Mouse (Mus musculus) liver, embryonic 13.5 days (tissue): ENCODE measurements around the gene Arhgap21. TPM values are rescaled to one million over a fixed set of nuclear protein-coding genes. Genes with fewer than 3 reads are reported as not detected.

ENCODE experiments used
- ATAC-seq: fragments of 200-750 bp; cut with Nextera tagmentation; 2 replicates; pipeline ENCODE4 v1.8.0; 2017; ENCODE audit warnings: low read depth, mild to moderate bottlenecking, moderate number of reproducible peaks, moderate library complexity
- DNase-seq: peaks from one replicate; pipeline ENCODE4 v3.0.0; 2022
- H3K27ac ChIP-seq: fragments of 300-500 bp; sonication (generic); 2 replicates; pipeline ENCODE4 v1.5.1; 2015; ENCODE audit warnings: moderate library complexity, mild to moderate bottlenecking, inconsistent platforms
- H3K27me3 ChIP-seq: fragments of 300-500 bp; sonication (generic); 2 replicates; pipeline ENCODE4 v1.6.1; 2015; ENCODE audit warnings: mild to moderate bottlenecking, inconsistent platforms
- H3K36me3 ChIP-seq: fragments of 300-500 bp; sonication (generic); 2 replicates; pipeline ENCODE4 v1.6.1; 2015; ENCODE audit warnings: mild to moderate bottlenecking, inconsistent platforms
- H3K4me1 ChIP-seq: fragments of 300-500 bp; sonication (generic); replicated peaks from 2 replicates; pipeline ENCODE4 v1.6.1; 2015; ENCODE audit warnings: inconsistent platforms
- H3K4me2 ChIP-seq: fragments of 300-500 bp; sonication (generic); 2 replicates; pipeline ENCODE4 v1.6.1; 2015; ENCODE audit warnings: inconsistent platforms, mild to moderate bottlenecking, moderate library complexity
- H3K4me3 ChIP-seq: fragments of 300-500 bp; sonication (generic); replicated peaks from 2 replicates; pipeline ENCODE4 v1.5.1; 2015; ENCODE audit warnings: mild to moderate bottlenecking, inconsistent platforms
- H3K9ac ChIP-seq: fragments of 300-500 bp; sonication (generic); 2 replicates; pipeline ENCODE4 v1.6.1; 2015; ENCODE audit warnings: mild to moderate bottlenecking, inconsistent platforms
- H3K9me3 ChIP-seq: fragments of 300-500 bp; sonication (generic); replicated peaks from 2 replicates; pipeline ENCODE4 v1.6.1; 2016; ENCODE audit warnings: inconsistent platforms
- WGBS: fragments of 180-500 bp; shearing (Covaris S2); methylation state at CpG from one replicate; pipeline ENCODE4 v1.1.7; 2015; ENCODE audit not compliant: insufficient replicate concordance; 5-methylcytosine and 5-hydroxymethylcytosine counted together
- polyA plus RNA-seq: library from polyadenylated mRNA; unstranded; fragments of >200 nt; fragmentation: Nextera tagmentation; extraction: Ambion mirVana; gene quantifications from 2 replicates; pipeline ENCODE4 v1.2.1, GENCODE M21; 2015

Arhgap21 gene
- polyA plus RNA-seq, 1 experiment from 2014 or later, result 6.9 TPM

GRCm38 (mm10) chr2:20912348-20913018, 56.2 kb downstream of the Arhgap21 start:
- DNase-seq (no peak), ATAC-seq (no peak)
- Histone ChIP-seq H3K36me3 (peaks cover 23% of the 10 kb centered on the region), H3K9me3 (no peaks in the 10 kb centered on the region), H3K4me3 (no peak overlapping the region), H3K27ac (no peak overlapping the region), H3K9ac (no peak overlapping the region), H3K4me2 (no peak overlapping the region), H3K27me3 (no peaks in the 10 kb centered on the region), H3K4me1 (peaks cover 4% of the 10 kb centered on the region; the same call in 1 of the 2 replicates)
- 87% methylated on average over 11 of the region's 11 CpGs for WGBS

DNA sequence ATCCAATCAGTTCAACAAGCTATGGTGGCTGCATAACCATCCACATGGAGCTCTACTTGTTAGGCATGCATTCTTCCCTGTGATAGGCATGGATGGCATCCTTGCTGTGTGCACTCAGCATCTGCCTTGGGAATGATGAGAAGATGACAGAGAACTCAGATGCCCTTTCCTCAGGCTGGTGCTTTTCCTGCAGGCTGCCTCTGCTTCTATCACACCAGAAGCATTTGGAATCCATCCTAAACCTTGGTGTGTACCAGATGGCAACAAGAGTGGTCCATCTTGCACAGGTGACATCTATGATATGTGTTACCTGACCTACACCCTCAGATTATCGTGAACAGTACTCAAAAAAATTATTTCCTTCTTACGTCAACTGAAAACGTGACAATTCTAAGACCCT, 58.2 kb downstream of the Arhgap21 start:
- Histone ChIP-seq H3K4me1 (peaks cover 4% of the 10 kb centered on the region; the same call in 1 of the 2 replicates), H3K4me3 (no peak overlapping the region), H3K27me3 (no peaks in the 10 kb centered on the region), H3K4me2 (no peak overlapping the region), H3K36me3 (peaks cover 24% of the 10 kb centered on the region), H3K9ac (no peak overlapping the region), H3K9me3 (no peaks in the 10 kb centered on the region), H3K27ac (no peak overlapping the region)
- ATAC-seq, result no peak
- WGBS, result 83% methylated on average over 3 of the region's 3 CpGs
- no peak for DNase-seq

DNA sequence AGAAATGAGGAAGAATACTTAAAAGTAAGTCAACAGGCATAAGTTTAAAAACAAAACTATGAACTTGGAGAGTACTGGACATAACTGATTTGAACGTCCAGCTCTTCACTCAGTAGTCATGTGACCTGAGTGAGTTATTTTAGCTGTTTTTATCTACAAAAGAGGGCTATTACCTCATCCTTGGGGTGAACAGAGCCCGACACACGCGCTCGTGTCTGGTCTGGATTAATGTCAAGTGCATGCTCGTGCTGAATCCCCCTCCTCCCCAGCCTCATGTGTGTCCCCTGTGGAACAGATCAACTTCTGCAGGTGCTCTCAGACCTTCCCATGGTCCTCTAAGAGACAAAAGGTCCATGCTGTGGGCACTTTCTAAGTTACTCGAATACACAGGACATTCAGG, 59.3 kb downstream of the Arhgap21 start:
- Histone ChIP-seq H3K36me3 (peaks cover 28% of the 10 kb centered on the region), H3K9me3 (no peaks in the 10 kb centered on the region), H3K4me1 (0 out of 2 replicates have a peak, but pooled peaks cover 4% of the 10 kb centered on the region), H3K9ac (no peak overlapping the region), H3K27ac (no peak overlapping the region), H3K27me3 (no peaks in the 10 kb centered on the region), H3K4me2 (no peak overlapping the region), H3K4me3 (no peak overlapping the region)
- DNase-seq (no peak), ATAC-seq (no peak)
- WGBS, result 69% methylated on average over 7 of the region's 7 CpGs

GRCm38 (mm10) chr2:20907291-20907690, 61.4 kb downstream of the Arhgap21 start:
- no peak overlapping the region for H3K4me2 ChIP-seq
- ATAC-seq, result no peak
- H3K4me1 ChIP-seq, result 0 out of 2 replicates have a peak, but pooled peaks cover 4% of the 10 kb centered on the region
- peaks cover 21% of the 10 kb centered on the region for H3K36me3 ChIP-seq
- no peak overlapping the region for H3K27ac ChIP-seq
- no peaks in the 10 kb centered on the region for H3K9me3 ChIP-seq
- no peak overlapping the region for H3K4me3 ChIP-seq
- H3K27me3 ChIP-seq, result no peaks in the 10 kb centered on the region
- DNase-seq, result no peak
- 91% methylated on average over 3 of the region's 3 CpGs for WGBS
- no peak overlapping the region for H3K9ac ChIP-seq

- 87% methylated on average over 8 of the region's 8 CpGs for WGBS
- no peak overlapping the region for H3K27ac ChIP-seq
- ATAC-seq (no peak), DNase-seq (no peak)
- no peaks in the 10 kb centered on the region for H3K27me3 ChIP-seq
- no peak overlapping the region for H3K9ac ChIP-seq
- H3K4me1 ChIP-seq, result 0 out of 2 replicates have a peak, but pooled peaks cover 4% of the 10 kb centered on the region
- no peak overlapping the region for H3K4me3 ChIP-seq
- H3K9me3 ChIP-seq, result no peaks in the 10 kb centered on the region
- H3K4me2 ChIP-seq, result no peak overlapping the region
- peaks cover 7% of the 10 kb centered on the region; the same call in 1 of the 2 replicates for H3K36me3 ChIP-seq
Measured at GRCm38 (mm10) chr2:20905411-20905810, 63.3 kb downstream of the Arhgap21 start.

DNA sequence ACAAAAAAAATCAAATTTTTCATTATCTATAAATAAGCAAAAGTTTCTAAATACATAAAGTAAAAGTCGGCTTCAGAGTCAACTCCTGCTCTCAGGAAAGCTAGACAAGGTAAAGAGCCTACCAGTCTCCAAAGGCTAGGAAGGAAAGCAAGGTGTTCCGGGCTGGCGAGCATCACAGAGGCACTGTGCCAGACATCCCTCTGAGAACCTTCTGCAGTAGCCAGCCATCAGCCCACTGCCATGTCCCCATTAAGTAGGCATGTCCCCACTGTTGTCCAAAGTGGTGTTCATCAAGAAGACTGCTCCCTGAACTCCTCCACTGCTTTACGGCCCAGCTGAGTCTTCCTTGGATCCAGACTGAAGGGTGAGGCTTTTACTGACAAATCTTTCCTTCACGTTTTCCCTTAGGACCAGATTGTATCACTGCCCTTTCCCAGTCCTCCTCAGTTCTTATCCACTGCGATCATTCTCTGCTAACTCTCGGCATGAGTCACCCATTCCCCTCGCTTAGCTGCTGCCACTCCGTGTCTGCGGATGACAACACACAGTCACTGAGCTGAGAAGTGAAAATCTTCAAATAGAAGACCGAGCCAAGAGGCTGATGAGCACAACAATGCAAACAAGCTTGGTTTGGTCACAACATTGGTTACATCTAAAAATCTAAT, 65.6 kb downstream of the Arhgap21 start:
- H3K27ac ChIP-seq, result no peak overlapping the region
- H3K4me3 ChIP-seq, result no peak overlapping the region
- DNase-seq (no peak), ATAC-seq (no peak)
- H3K4me2 ChIP-seq, result no peak overlapping the region
- H3K9ac ChIP-seq, result no peak overlapping the region
- no peaks in the 10 kb centered on the region for H3K27me3 ChIP-seq
- H3K9me3 ChIP-seq, result no peaks in the 10 kb centered on the region
- H3K4me1 ChIP-seq, result no peaks in the 10 kb centered on the region
- 86% methylated on average over 11 of the region's 11 CpGs for WGBS
- peaks cover 6% of the 10 kb centered on the region; the same call in 1 of the 2 replicates for H3K36me3 ChIP-seq

DNA sequence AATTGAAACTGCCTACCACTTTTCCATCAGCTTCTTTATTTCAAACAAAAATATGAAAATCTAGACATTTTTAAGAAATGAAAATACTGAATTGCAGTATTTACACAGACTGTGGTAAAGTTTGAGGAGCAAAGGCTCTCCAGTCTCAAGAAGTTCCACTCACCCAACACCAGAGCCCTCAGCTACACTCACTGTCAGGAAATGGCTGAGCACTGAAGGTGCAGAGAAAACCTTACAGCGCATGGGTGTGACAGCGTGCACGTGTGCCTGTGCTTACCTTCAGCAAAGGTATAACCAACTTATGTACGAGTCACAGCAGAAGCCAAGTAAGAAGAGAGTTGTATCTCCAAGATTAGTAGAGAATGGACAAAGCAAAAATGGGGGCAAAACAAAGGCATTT, 66.8 kb downstream of the Arhgap21 start:
- WGBS, result 89% methylated on average over 4 of the region's 4 CpGs
- no peaks in the 10 kb centered on the region for H3K27me3 ChIP-seq
- no peak for ATAC-seq

GRCm38 (mm10) chr2:20899301-20899700, 69.4 kb downstream of the Arhgap21 start:
- peak; percentile 52; the same call in 1 of the 2 replicates for ATAC-seq
- WGBS, result 27% methylated on average over 9 of the region's 9 CpGs
- 0 out of 2 replicates have a peak overlapping the region, but pooled peaks have one; percentile 11 for H3K4me2 ChIP-seq
- DNase-seq, result no peak
- no peaks in the 10 kb centered on the region for H3K27me3 ChIP-seq
- peaks cover under 1% of the 10 kb centered on the region; the same call in 1 of the 2 replicates for H3K36me3 ChIP-seq
- H3K4me1 ChIP-seq, result peaks cover 2% of the 10 kb centered on the region
- H3K9ac ChIP-seq, result no peak overlapping the region
- H3K27ac ChIP-seq, result no peak overlapping the region
- H3K4me3 ChIP-seq, result no peak overlapping the region
- no peaks in the 10 kb centered on the region for H3K9me3 ChIP-seq

More for the DNA sequence above, 66.8 kb downstream of the Arhgap21 start:
- Histone ChIP-seq H3K4me1 (no peaks in the 10 kb centered on the region), H3K4me2 (no peak overlapping the region), H3K27ac (no peak overlapping the region), H3K9me3 (no peaks in the 10 kb centered on the region), H3K9ac (no peak overlapping the region), H3K36me3 (peaks cover 6% of the 10 kb centered on the region; the same call in 1 of the 2 replicates), H3K4me3 (no peak overlapping the region)
- no peak for DNase-seq

DNA sequence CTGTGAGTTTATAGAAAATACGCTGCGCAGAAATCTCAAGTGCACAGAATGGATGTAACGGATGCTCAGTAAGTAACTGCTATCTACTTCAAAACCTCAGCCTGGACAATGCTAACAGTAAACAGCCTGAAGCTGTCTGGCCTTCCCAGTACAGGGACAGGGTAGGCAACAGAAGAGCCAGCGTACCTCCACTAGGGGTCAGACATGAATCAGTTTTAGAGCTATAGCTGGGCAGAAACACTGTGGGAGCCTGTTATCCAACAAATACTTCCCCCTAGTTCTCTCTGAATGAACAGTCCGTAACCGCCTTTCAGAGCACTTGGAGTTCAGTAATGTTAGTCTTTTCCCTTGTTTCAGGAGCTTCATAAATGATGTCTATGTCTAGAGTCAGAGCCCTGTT, 70.0 kb downstream of the Arhgap21 start:
- Histone ChIP-seq H3K36me3 (no peaks in the 10 kb centered on the region), H3K4me1 (peaks cover 5% of the 10 kb centered on the region), H3K27ac (no peak overlapping the region), H3K27me3 (no peaks in the 10 kb centered on the region), H3K9ac (no peak overlapping the region), H3K9me3 (no peaks in the 10 kb centered on the region), H3K4me3 (no peak overlapping the region), H3K4me2 (0 out of 2 replicates have a peak overlapping the region, but pooled peaks have one; percentile 11)
- DNase-seq (peak; percentile 48), ATAC-seq (peak; percentile 88)
- WGBS, result 32% methylated on average over 6 of the region's 6 CpGs

DNA sequence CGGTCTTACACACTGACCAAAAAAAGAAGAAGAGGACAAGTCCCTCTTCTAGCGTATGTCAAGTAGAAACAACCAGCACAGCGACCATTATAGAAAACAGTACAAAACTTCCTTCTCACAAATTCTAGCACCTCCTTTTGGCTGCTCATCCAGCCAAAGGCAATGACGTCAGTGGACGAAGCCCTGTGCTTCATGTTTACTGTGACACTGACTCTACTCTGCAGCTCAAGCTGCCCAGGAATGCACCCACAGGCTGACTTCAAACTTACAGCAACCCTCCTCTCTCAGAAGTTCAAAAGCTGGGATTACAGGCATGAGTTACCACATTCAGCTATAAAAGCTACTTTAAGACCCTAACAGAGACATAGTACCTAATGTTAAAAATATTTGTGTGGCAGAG, 72.2 kb downstream of the Arhgap21 start:
- Histone ChIP-seq H3K4me2 (no peak overlapping the region), H3K9me3 (no peaks in the 10 kb centered on the region), H3K4me3 (no peak overlapping the region), H3K27me3 (no peaks in the 10 kb centered on the region), H3K9ac (no peak overlapping the region), H3K36me3 (no peaks in the 10 kb centered on the region), H3K27ac (no peak overlapping the region), H3K4me1 (peaks cover 5% of the 10 kb centered on the region)
- no peak for ATAC-seq
- WGBS, result 80% methylated on average over 5 of the region's 5 CpGs
- no peak for DNase-seq

DNA sequence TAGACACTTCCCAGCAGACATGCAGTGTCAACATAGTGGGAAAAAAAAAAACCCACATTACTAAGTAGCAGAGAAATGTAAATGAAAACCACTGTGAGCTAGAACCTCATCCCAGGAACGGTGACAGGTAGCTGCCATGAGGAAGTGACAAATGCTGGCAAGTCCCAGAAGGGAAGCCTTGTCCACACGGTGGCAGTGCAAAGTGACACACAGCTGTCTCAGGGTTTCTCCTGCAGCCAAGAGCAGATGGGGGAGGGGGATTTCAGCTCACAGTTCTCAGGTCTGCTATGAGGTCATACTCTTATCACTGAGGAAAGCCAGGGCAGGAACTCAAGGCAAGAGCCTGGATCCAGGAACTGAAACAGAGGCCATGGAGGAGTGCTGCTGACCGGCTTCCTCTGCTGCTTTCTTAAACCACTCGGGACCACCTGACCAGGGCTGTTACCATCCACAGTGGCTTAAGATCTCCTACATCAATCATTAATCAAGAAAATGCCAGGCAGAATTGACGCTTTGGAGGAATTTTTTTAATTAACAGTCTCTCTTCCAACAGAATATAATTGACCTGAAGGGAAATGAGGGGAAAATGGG, 74.5 kb downstream of the Arhgap21 start:
- H3K4me3 ChIP-seq, result no peak overlapping the region
- peaks cover 5% of the 10 kb centered on the region for H3K4me1 ChIP-seq
- no peaks in the 10 kb centered on the region for H3K9me3 ChIP-seq
- no peaks in the 10 kb centered on the region for H3K27me3 ChIP-seq
- no peak overlapping the region for H3K9ac ChIP-seq
- DNase-seq (peak; percentile 10), ATAC-seq (no peak)
- no peak overlapping the region for H3K27ac ChIP-seq
- WGBS, result 29% methylated on average over 5 of the region's 5 CpGs
- H3K4me2 ChIP-seq, result no peak overlapping the region
- H3K36me3 ChIP-seq, result peaks cover 4% of the 10 kb centered on the region; the same call in 1 of the 2 replicates
